Mouse (Mus musculus) cortical plate, adult 2 months (tissue): ENCODE measurements around the gene AW549877.

Experiments
- CTCF ChIP-seq: fragments of 200-500 bp; IDR thresholded peaks from 2 replicates; pipeline ENCODE4 v1.5.1; 2011; ENCODE audit warnings: mild to moderate bottlenecking, control low read depth, low read length; ENCODE audit not compliant: insufficient read depth; ENCODE audit errors: extremely low read depth
- POLR2A ChIP-seq: fragments of 200-500 bp; IDR thresholded peaks from 2 replicates; pipeline ENCODE4 v1.6.1; 2011; ENCODE audit warnings: mild to moderate bottlenecking, low read length, control low read depth; ENCODE audit not compliant: insufficient read depth; ENCODE audit errors: extremely low read depth

- TF ChIP-seq CTCF (peak; percentile 62; the same call in 1 of the 2 replicates), POLR2A (no peak)
These were observed 37.6 kb downstream of the AW549877 start for GRCm38 (mm10) chr15:3957982-3958381.
